In genomic region chr7:16048164-16048564, GRCm38 (mm10) we compare ENCODE assay signal across 1 mouse cellular context.
TF ChIP-seq lines count a peak whose summit lies in the region.

No protein-coding gene starts in this region.

TF ChIP-seq in MEL, 35 proteins besides CTCF, POLR2A, EP300 and RAD21 (continued from another document):
- TF ChIP-seq NELFE (IDR thresholded peaks at IDR 0.05; ENCODE audit: low read depth, low read length) (peak; percentile 71), ZNF384 (IDR thresholded peaks at IDR 0.05; ENCODE audit: low read depth, low read length) (peak; percentile 98), HCFC1 (IDR thresholded peaks at IDR 0.05; ENCODE audit: low read depth, low read length) (peak; percentile 73; the same call in 1 of the 2 replicates), TBP (IDR thresholded peaks at IDR 0.05; ENCODE audit: low read depth, low read length) (peak; percentile 63; the same call in 1 of the 2 replicates), MXI1 (IDR thresholded peaks at IDR 0.05; ENCODE audit: low read depth, low read length) (peak; percentile 6; the same call in 1 of the 2 replicates), GABPA (IDR thresholded peaks at IDR 0.05; ENCODE audit: low read depth, low read length) (no peak), SIN3A (IDR thresholded peaks at IDR 0.05; ENCODE audit: low read length) (peak; percentile 70), POLR2AphosphoS2 (IDR thresholded peaks at IDR 0.05; ENCODE audit: low read length) (peak; percentile 68), UBTF (IDR thresholded peaks at IDR 0.05; ENCODE audit: borderline replicate concordance, insufficient read depth, low read depth, low read length) (0 out of 2 replicates have a peak, but pooled peaks have one; percentile 70)
